Mouse (Mus musculus): ENCODE data around the gene Swt1. TPM values are rescaled to one million over a fixed set of nuclear protein-coding genes. Genes with fewer than 3 reads are reported as not detected.
A peak's percentile ranks its signal among the peaks of the same experiment; 100 is the strongest.
"Not testable (repeated sequence)": the region's sequence is repeated elsewhere in the genome, so short reads cannot be mapped to it uniquely, and the experiment has no call there.

Swt1 gene
- polyA plus RNA-seq (2012; rRNA removed): 12.0 and 15.0 TPM in 2 replicates

DNA sequence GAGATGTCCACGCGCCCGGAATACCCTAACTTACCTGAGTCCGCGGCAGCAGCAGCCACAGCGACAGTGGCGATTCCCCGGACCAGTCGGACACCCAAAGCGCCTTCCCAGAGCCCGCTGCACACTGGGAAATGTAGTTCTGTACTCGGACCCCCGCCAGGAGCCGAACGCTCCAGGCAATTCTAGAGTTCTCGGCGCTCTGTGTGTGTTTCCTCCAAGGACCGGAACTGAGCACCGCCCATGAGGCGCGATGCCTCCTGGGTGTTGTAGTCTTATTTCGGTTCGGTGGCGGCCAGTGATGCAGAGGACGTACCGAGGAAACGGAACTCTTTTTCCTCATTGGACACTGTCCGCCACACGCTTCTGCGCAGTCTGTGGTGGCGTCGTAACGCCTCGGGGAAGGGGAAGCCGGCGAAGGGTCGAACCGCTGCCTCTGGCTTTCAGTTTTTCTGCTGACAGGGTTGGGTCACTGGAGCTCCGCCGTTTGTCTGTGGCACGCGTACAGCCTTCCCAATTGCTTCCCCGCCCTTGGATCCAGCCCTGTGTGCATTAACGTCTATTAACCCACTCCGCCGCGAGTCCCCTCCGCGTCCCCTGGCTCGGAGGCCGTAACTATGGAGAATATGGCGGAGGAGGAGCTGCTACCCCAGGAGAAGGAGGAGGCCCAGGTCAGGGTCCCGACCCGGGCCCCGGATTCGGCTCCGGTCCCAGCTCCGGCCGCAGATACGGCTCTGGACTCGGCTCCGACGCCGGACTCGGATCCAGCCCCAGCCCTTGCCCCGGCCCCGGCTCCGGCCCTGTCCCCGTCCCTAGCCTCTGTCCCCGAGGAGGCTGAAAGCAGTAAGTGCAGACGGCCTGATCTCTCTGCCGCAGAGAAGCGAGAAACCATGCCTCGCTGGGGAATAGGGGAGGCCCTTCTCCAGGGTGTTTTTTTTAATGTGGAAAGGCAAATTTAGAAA lies at the start of gene Swt1, which contains the start of gene Trmt1l:
Swt1 (minus strand) TSS at position 193 of the 959 bp plus-strand sequence.
Trmt1l (plus strand) TSS at position 280 of the 959 bp plus-strand sequence.
- no peak for TF ChIP-seq CTCF (IDR thresholded peaks at IDR 0.05; ENCODE audit: borderline replicate concordance, extremely low read depth, insufficient read depth, insufficient read length)
- TF ChIP-seq POLR2A (IDR thresholded peaks at IDR 0.05; ENCODE audit: borderline replicate concordance, extremely low read depth, insufficient read depth, insufficient read length, poor library complexity, severe bottlenecking): peak; percentile 84; the same call in 1 of the 2 replicates
- DNase-seq (ENCODE audit: low read depth): peak; percentile 100

DNA sequence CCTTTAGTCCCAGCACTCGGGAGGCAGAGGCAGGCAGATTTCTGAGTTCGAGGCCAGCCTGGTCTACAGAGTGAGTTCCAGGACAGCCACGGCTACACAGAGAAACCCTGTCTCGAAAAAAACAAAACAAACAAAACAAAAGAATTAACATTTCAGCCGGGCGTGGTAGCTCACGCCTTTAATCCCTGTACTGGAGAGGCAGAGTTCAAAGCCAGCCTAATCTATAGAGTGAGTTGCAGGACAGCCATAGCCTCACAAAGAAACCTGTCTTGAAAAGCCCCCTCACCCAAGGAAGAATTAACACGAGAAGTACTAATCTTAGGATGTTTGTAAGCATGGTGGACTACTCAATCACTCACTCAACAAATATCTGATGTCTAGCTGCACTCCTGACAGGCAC lies 44.1 kb upstream of the Swt1 start:
- DNase-seq (ENCODE audit: low read depth): not testable (repeated sequence)

- no peak for DNase-seq (ENCODE audit: low read depth)
- TF ChIP-seq CTCF (IDR thresholded peaks at IDR 0.05; ENCODE audit: borderline replicate concordance, extremely low read depth, insufficient read depth, insufficient read length): no peak
- TF ChIP-seq POLR2A (IDR thresholded peaks at IDR 0.05; ENCODE audit: borderline replicate concordance, extremely low read depth, insufficient read depth, insufficient read length, poor library complexity, severe bottlenecking): no peak
These were observed 43.2 kb upstream of the Swt1 start for GRCm38 (mm10) chr1:151471429-151471828.

DNA sequence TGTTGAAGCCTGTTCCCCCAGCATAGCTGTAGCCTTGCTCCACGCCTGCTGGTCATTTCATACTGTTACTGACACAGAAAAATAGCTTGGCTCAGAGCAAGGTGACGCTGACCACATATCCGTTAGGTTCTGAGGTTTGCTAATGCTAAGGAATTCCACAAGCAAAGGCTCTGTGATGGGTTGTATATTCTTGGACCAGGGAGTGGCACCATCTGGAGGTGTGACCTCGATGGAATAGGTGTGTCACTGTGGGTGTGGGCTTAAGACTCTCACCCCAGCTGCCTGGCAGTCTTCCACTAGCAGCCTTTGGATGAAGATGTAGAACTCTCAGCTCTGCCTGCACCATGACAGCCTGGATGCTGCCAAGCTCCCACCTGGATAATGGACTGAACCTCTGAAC lies 38.3 kb upstream of the Swt1 start:
- TF ChIP-seq CTCF (IDR thresholded peaks at IDR 0.05; ENCODE audit: borderline replicate concordance, extremely low read depth, insufficient read depth, insufficient read length) (no peak), POLR2A (IDR thresholded peaks at IDR 0.05; ENCODE audit: borderline replicate concordance, extremely low read depth, insufficient read depth, insufficient read length, poor library complexity, severe bottlenecking) (no peak)
- DNase-seq (ENCODE audit: low read depth): no peak

DNA sequence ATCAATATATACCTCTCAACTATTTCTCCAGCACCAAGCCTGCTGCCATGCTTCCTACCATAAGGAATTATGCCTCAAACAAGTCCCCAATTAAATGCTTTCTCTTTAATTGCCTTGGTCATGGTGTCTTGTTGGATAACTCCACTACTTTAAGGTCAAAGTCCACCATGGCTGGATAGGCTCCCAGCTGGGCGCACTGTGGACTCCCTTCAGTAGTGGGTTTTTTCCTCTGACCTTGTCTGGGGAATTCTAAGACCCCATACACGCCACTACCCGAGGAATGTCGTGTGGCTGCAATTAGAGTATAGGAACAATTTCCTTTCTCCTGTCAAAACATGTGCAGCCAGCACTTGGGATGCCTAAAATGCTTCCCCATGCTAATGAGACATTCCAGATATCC lies 36.7 kb upstream of the Swt1 start:
- TF ChIP-seq POLR2A (IDR thresholded peaks at IDR 0.05; ENCODE audit: borderline replicate concordance, extremely low read depth, insufficient read depth, insufficient read length, poor library complexity, severe bottlenecking) (no peak), CTCF (IDR thresholded peaks at IDR 0.05; ENCODE audit: borderline replicate concordance, extremely low read depth, insufficient read depth, insufficient read length) (no peak)
- DNase-seq (ENCODE audit: low read depth): no peak

DNA sequence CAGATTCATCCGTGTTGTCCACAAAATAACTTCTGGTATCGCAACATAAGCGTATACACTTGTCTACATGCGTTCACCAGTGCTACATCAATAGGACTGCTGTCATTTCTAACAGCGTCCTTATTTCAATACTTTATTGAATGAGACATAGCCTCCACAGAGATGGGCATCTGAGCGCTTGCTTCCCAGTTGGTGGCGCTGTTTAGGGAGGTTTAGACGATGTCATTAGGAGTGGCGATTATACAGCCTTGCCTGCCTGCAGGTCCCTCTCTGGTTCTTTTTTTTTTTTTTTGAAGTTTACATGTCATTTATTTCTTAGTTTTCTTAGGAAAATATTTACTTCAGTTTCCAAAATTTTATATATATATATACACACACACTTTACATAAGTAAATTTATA lies 33.0 kb upstream of the Swt1 start:
- DNase-seq (ENCODE audit: low read depth): peak; percentile 27
- TF ChIP-seq POLR2A (IDR thresholded peaks at IDR 0.05; ENCODE audit: borderline replicate concordance, extremely low read depth, insufficient read depth, insufficient read length, poor library complexity, severe bottlenecking): no peak
- peak; percentile 37; the same call in 1 of the 2 replicates for TF ChIP-seq CTCF (IDR thresholded peaks at IDR 0.05; ENCODE audit: borderline replicate concordance, extremely low read depth, insufficient read depth, insufficient read length)

DNA sequence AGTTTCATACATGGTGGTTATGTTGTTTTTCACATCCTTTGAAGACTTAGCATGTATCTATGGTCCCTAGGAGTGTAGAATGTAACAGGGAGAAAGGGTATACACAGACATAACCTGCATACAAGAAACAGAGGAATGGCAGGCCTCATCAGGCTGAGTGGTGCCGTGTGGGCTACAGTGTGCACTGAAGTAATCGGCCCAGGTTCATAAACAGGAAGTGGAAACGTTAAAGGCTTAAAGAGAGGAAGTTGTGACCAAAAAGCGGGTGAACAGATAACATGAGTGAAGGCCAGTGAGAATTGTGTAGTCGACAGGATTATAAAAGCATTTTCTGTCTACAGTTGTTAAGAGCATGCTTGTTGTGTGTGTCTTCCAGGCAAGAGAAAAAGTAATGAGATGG lies 28.8 kb upstream of the Swt1 start:
- no peak for DNase-seq (ENCODE audit: low read depth)
- no peak for TF ChIP-seq POLR2A (IDR thresholded peaks at IDR 0.05; ENCODE audit: borderline replicate concordance, extremely low read depth, insufficient read depth, insufficient read length, poor library complexity, severe bottlenecking)
- TF ChIP-seq CTCF (IDR thresholded peaks at IDR 0.05; ENCODE audit: borderline replicate concordance, extremely low read depth, insufficient read depth, insufficient read length): no peak

DNA sequence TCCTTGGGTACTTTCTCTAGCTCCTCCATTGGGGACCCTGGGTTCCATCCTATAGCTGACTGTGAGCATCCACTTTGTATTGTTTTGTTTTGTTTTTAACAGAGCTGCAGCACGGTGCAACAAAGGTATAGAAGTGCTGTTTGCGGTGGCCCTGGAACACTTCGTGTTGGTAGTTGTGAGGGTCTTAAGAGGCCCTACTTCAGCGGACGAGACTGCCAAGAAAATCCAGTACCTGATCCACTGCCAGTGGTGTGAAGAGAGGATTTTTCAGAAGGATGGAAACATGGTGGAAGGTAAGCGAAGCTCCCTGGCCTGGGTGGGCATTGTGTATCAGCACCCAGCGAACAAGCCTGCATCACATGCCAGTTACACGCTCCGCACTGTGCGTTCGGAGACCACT lies 23.7 kb upstream of the Swt1 start:
- TF ChIP-seq CTCF (IDR thresholded peaks at IDR 0.05; ENCODE audit: borderline replicate concordance, extremely low read depth, insufficient read depth, insufficient read length): no peak
- no peak for TF ChIP-seq POLR2A (IDR thresholded peaks at IDR 0.05; ENCODE audit: borderline replicate concordance, extremely low read depth, insufficient read depth, insufficient read length, poor library complexity, severe bottlenecking)
- DNase-seq (ENCODE audit: low read depth): no peak

- peak; percentile 8; the same call in 1 of the 2 replicates for TF ChIP-seq CTCF (IDR thresholded peaks at IDR 0.05; ENCODE audit: borderline replicate concordance, extremely low read depth, insufficient read depth, insufficient read length)
- TF ChIP-seq POLR2A (IDR thresholded peaks at IDR 0.05; ENCODE audit: borderline replicate concordance, extremely low read depth, insufficient read depth, insufficient read length, poor library complexity, severe bottlenecking): no peak
- peak; percentile 24 for DNase-seq (ENCODE audit: low read depth)
These were observed 22.6 kb upstream of the Swt1 start for GRCm38 (mm10) chr1:151450851-151451250.

DNA sequence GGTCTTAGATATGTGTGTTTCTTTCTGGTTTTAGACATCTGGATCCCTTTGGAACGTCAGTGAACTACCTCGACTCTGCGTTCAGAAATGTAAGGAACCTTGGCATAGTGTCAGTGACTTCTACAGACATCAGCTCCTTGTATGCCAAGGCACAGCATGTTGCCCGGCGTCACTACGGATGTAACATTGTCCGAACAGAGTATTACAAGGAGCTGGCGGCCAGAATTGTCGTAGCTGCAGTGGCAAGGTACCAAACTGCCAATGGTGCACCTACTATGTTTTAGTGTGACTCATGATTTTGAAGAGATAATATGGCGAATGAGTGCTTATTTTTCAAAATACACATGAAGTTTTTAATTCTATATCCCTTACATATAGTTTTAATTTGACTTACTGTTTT lies 21.6 kb upstream of the Swt1 start:
- TF ChIP-seq POLR2A (IDR thresholded peaks at IDR 0.05; ENCODE audit: borderline replicate concordance, extremely low read depth, insufficient read depth, insufficient read length, poor library complexity, severe bottlenecking) (no peak), CTCF (IDR thresholded peaks at IDR 0.05; ENCODE audit: borderline replicate concordance, extremely low read depth, insufficient read depth, insufficient read length) (no peak)
- DNase-seq (ENCODE audit: low read depth): no peak

GRCm38 (mm10) chr1:151435431-151435830 lies 7.2 kb upstream of the Swt1 start:
- TF ChIP-seq CTCF (IDR thresholded peaks at IDR 0.05; ENCODE audit: borderline replicate concordance, extremely low read depth, insufficient read depth, insufficient read length) (no peak), POLR2A (IDR thresholded peaks at IDR 0.05; ENCODE audit: borderline replicate concordance, extremely low read depth, insufficient read depth, insufficient read length, poor library complexity, severe bottlenecking) (no peak)
- DNase-seq (ENCODE audit: low read depth): no peak

DNA sequence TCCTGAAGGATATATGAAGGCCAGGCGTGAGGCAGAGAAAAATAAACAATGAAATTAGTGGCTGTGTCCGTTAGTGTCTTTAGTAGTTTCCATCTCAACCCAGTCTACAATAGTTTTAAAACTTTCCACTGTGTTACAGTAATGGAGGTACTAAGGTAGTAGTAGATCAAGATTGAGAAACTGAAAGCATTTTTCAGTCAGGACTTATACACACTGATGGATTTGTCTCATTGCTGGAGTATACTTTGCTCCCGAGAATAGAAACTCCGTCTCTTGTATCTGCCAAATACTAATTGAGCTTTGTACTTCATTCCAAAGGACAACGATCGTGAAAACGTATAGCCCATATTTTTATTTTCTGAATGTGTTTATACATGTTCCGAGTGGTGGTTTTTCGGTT lies 1.1 kb upstream of the Swt1 start:
- TF ChIP-seq POLR2A (IDR thresholded peaks at IDR 0.05; ENCODE audit: borderline replicate concordance, extremely low read depth, insufficient read depth, insufficient read length, poor library complexity, severe bottlenecking): no peak
- no peak for TF ChIP-seq CTCF (IDR thresholded peaks at IDR 0.05; ENCODE audit: borderline replicate concordance, extremely low read depth, insufficient read depth, insufficient read length)
- no peak for DNase-seq (ENCODE audit: low read depth)

All from brain, embryonic 14.5 days (tissue).